Mouse (Mus musculus) induced T-regulatory cell, adult 2 months (primary cell): ENCODE measurements around the gene Abcg1.

Experiments
- DNase-seq: peaks from one replicate; pipeline ENCODE4 v3.0.0-alpha.2; 2012; ENCODE audit warnings: low read depth

Gene Abcg1

DNA sequence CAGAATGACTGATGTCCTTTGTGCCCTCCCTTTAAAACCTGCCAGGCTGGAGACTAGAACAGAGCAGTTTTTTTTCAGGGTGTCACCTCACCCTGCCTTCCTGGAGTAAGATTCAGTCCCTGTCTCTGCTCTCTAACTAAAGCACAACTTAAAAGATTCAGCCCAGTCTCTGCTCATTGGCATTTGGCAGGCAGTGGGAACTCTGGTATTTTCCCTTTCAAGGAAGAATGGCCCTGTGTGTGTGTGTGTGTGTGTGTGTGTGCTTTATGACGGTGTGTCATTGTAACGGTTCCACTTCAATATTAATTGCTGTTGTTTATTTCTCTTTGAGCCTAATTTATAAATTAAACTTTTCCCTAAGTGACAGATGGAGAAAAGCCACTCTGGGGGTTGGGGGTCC is 14.7 kb upstream of the Abcg1 start:
- DNase-seq = no peak

GRCm38 (mm10) chr17:31057891-31058744 is 643 bp downstream of the Abcg1 start:
- no peak for DNase-seq

DNA sequence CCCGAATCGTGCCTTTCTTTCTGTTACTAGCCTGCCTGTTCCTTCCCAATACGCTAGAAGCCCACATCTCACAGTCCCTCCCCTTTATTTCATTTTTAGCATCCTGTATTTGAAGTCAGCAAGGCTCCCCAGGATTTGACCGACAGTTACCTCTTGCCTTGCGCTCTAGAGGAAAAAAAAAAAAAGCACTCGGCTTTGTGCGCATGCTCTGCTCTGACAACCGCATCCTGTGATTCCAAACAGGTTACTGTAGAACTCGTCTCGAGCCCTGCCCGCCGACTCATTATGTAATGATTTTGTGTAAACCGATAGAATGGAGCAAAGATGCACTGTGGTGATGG is 1.2 kb downstream of the Abcg1 start:
- peak; percentile 97 for DNase-seq

- DNase-seq = peak; percentile 28
These were observed 2.7 kb downstream of the Abcg1 start for GRCm38 (mm10) chr17:31060196-31060587.

- DNase-seq = peak; percentile 81
These were observed 3.3 kb downstream of the Abcg1 start for GRCm38 (mm10) chr17:31060588-31061345.

GRCm38 (mm10) chr17:31061346-31062095 is 4.0 kb downstream of the Abcg1 start:
- peak; percentile 18 for DNase-seq

DNA sequence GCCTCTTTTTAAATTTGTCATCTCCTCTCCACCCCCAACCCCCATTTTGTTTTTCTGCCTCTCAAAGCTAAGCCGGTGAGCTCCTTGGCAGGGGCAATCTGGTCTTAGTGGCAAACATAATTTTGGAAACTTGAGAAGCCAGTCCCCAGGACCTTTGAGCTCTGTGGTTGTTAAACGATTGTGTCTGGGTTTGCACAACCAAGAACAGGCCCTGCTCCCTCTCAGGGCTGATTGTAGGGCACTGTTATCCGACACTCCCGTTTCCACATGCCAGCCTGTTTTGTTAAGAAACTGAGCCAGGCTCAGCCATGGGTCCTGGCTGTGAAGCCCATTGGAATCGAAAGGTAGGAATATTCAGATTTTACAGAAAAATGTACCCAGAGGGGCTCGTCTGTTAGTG is 8.6 kb downstream of the Abcg1 start:
- no peak for DNase-seq

DNA sequence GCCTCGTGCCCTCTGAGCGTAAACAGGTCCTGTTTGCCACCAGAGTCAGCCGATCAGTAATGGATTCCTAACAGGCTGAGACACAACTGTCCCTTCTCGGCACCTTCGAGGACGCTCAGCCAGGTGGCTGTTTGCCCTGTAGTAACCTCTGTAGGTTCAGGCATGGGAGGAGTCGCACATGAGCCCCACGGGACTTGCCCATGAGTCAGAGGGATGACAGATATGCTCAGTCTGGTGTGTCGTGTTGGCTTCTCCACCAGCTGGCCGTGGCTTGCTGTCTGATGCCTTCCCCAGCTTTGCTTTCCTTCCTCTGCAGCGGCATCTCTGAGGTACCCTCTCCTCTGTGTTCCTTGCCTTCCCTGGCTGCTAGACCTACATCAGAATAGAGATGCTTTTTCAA is 9.6 kb downstream of the Abcg1 start:
- peak; percentile 91 for DNase-seq

DNA sequence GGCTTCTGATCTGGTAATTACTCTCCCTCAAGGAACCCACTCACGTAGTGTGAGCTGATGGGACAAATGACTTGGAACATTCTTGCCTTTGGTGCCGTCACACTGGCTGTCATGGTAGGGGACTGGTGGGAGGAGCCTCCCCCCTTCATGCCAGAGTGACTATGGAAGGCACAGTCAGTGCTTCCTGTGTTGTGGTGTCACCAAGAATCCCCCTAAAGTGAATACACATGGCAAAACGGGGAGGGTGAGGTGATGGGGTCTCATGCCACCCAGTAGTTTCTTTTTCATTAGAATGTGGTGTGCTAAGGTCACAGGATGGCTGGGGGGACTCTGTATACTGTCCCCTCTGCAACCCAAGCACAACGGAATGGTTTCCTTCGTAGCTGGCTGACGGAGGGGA is 11.6 kb downstream of the Abcg1 start:
- peak; percentile 52 for DNase-seq

DNA sequence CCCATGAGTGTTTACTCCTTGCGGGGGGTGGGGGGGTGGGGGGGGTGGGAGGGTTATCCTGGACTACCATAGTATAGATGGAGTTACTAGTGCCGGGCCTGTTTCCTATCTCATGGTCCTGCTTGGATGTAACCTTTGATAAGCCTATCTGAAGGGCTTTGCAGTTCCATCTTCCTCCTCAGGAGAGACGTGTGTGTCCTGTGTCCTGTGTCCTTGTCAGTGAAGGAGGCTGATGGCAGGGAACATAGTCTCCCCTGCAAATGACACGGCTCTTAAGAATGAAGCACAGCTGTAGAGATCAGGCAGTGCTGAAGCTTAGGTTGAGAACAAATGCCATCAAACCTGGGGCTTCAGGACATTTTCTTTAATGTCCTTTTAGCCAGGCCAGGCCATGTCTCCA is 12.4 kb downstream of the Abcg1 start:
- DNase-seq = no peak

DNA sequence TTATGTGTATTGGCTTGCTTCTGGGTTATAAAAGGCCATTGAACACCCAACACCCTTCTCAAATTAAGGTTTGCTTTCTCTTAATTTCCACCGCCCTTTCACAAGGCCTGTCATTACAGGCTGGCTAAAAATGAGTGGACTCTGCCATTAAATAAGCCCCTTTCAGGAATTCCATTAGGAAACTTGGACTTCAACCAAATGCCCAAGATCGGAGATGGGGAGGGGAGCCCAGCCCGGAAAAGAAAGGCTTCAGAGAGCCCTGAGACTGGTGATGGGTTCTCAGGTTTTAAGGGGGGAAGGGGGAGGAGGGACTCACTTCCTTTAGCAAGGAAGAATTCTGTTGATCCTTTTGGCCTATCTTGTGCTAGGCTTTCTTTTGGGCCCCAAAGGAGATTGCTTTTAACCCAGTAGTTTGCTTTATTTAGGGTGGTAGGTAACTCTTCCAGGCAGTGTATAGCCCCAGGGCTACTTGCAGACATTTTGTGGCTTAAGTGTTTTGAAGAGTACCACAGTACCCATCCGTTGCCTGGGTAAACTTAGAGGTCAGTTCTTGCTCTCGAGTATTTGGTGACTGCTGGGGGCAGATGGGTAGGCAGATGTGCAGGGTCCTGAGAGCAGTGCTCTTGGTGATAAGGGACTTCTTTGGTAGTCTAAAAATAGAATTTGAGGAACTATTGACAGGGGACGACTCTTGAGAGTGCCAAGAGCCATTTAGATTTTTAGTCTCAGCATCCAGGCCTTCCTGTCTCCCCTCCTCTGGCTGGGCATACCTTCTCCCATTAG is 13.1 kb downstream of the Abcg1 start:
- peak; percentile 29 for DNase-seq

- DNase-seq = peak; percentile 30
These were observed 14.2 kb downstream of the Abcg1 start for GRCm38 (mm10) chr17:31071421-31072301.

DNA sequence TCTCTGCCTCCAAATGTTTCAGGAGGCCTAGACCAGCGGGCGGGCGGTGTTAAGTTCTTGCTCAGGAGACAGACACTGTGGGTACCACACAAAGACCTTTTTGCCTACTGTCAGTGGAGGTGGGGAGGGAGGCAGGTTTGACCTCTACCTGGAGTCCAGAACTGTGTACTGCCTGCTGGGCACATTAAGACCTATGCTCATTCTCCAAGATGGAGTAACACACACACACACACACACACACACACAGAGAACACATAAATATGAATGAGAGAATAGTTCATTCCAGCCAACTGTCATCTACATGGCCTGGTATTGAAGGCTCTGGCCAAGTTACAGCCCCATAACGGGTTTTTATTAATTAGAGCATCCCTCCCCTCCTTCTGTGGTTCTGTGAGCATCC is 15.4 kb downstream of the Abcg1 start:
- no peak for DNase-seq

GRCm38 (mm10) chr17:31073273-31074052 is 16.0 kb downstream of the Abcg1 start:
- DNase-seq = peak; percentile 94

- peak; percentile 50 for DNase-seq
These were observed 16.6 kb downstream of the Abcg1 start for GRCm38 (mm10) chr17:31074053-31074590.

- peak; percentile 63 for DNase-seq
These were observed 17.2 kb downstream of the Abcg1 start for GRCm38 (mm10) chr17:31074666-31075065.

DNA sequence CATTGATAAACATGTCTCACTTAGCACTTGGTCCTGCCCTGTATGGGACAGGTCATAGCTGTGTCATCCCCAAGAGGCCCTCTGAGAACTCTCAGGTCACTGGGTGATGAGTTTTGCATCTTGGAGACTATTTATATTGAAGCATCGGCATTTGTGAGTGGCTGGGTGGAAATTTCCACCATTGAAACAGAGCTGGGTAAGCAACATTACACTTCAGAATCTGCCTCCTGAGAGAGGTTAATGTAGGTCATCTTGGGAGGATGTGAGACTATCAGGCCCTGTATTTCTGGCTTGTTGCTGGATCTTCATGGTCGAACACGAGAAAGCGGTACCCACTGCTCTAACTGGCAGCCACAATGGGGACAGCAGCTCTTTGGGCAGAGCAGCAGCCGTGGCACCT is 18.0 kb downstream of the Abcg1 start:
- peak; percentile 79 for DNase-seq

GRCm38 (mm10) chr17:31077561-31077960 is 20.1 kb downstream of the Abcg1 start:
- DNase-seq = peak; percentile 84

GRCm38 (mm10) chr17:31078581-31078980 is 21.1 kb downstream of the Abcg1 start:
- DNase-seq = no peak
